Mouse (Mus musculus) spleen, adult 2 months (tissue): Measurements from ENCODE around the gene Ddr1. TPM values are rescaled to one million over a fixed set of nuclear protein-coding genes. Genes with fewer than 3 reads are reported as not detected.
A peak's percentile ranks its signal among the peaks of the same experiment; 100 is the strongest.

Experiments used
- DNase-seq, 2 experiments: peaks; one replicate each; pipeline versions ENCODE4 v3.0.0 to v3.0.0-alpha.2; 2012 to 2021; ENCODE audit warnings: low spot score in 2 of 2, low read depth in 1 of 2
- H3K27ac ChIP-seq: fragments of 200-500 bp; 2 replicates; pipeline ENCODE4 v1.5.1; 2012; ENCODE audit warnings: low read length, inconsistent platforms; ENCODE audit not compliant: insufficient read depth
- H3K27me3 ChIP-seq: fragments of 200-500 bp; 2 replicates; pipeline ENCODE4 v1.6.1; 2012; ENCODE audit warnings: mild to moderate bottlenecking, moderate library complexity, low read length, inconsistent platforms; ENCODE audit not compliant: control insufficient read depth, insufficient read depth
- H3K36me3 ChIP-seq: fragments of 200-500 bp; 2 replicates; pipeline ENCODE4 v1.6.1; 2012; ENCODE audit warnings: mild to moderate bottlenecking, low read length, inconsistent platforms; ENCODE audit not compliant: control insufficient read depth, insufficient read depth
- H3K4me1 ChIP-seq: fragments of 200-500 bp; 2 replicates; pipeline ENCODE4 v1.6.1; 2011; ENCODE audit warnings: inconsistent platforms; ENCODE audit not compliant: control insufficient read depth, insufficient read depth, insufficient read length
- H3K4me3 ChIP-seq: fragments of 200-500 bp; 2 replicates; pipeline ENCODE4 v1.5.1; 2011; ENCODE audit warnings: mild to moderate bottlenecking, inconsistent platforms; ENCODE audit not compliant: insufficient read depth, insufficient read length; ENCODE audit errors: extremely low read depth
- CTCF ChIP-seq: fragments of 200-500 bp; IDR thresholded peaks from 2 replicates; pipeline ENCODE4 v1.5.1; 2011; ENCODE audit warnings: mild to moderate bottlenecking, inconsistent platforms; ENCODE audit not compliant: insufficient read depth, insufficient read length, insufficient replicate concordance; ENCODE audit errors: extremely low read depth
- POLR2A ChIP-seq: fragments of 200-500 bp; IDR thresholded peaks from 2 replicates; pipeline ENCODE4 v1.6.1; 2011; ENCODE audit warnings: low read depth, low read length, inconsistent platforms
- WGBS: fragments of 180-500 bp; shearing (Covaris S2); methylation state at CpG from one replicate; pipeline ENCODE4 v1.1.7; 2018; 5-methylcytosine and 5-hydroxymethylcytosine counted together
- polyA plus RNA-seq: library from polyadenylated mRNA; depleted of rRNA; stranded (reverse); fragments of >200 nt; gene quantifications from 2 replicates; pipeline ENCODE4 v1.2.3, GENCODE M21; 2012

Gene Ddr1
- polyA plus RNA-seq, 1 experiment: 27.0 TPM

DNA sequence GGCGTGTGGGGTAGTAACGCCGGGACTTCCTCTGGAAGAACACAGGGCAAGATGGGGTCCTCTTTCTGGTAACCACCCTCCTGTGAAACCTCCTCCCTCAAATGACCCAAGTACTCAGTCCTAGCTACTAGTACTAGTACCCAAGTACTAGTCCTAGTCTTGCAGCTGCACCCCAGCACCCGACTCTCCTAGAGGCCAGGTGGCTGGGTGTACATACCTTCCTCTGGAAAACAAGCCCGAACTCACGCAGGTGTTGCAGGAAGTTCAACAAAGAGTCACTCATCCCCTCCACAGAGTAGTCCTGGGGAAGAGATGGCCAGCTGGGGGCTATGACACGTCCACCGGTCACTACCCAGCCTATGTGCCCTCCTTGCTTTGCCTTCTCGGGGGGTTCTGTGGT lies 34.7 kb downstream of the Ddr1 start:
- H3K4me1 ChIP-seq: peaks cover 7% of the 10 kb centered on the region; the same call in 1 of the 2 replicates
- no peak for TF ChIP-seq POLR2A
- no peak for TF ChIP-seq CTCF
- 96% methylated on average over 9 of the region's 9 CpGs for WGBS
- no peak overlapping the region for H3K27ac ChIP-seq
- no peak overlapping the region for H3K4me3 ChIP-seq
- no peaks in the 10 kb centered on the region for H3K36me3 ChIP-seq
- no peak for DNase-seq
- no peaks in the 10 kb centered on the region for H3K27me3 ChIP-seq

DNA sequence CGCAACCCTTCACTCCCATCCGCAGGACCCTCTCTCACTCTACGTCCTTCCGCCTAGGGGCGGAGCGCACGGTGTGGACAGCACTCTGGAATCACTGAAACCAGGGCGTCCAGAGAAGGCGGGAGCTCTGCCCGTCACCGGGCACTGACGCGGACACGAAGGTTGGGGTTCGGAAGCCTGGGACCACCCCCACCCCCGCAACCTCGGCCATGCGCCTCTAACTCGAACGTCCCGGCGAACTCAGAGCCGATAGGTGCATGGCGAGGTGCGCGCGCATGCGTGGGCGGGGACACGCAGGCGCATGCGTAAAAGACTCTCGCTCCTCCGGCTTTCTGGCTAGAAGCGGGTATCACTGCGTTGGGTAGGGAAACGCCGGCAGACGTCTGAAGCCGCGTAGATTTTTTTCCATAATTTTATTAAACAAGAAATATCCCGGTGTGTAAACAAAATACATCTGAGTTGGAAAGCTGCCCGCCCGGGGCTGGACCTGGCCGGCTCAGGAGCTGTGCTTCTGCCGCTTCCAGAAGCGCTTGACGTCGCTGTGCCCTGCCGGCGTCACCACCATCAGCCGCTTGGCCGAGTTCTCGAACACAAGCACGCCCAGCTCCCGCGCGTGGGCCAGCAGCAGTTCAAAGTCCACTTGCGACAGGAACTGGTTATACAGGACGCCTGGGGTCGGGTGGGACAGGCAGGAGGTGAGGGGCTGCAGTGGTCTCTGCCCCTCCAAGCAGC lies 36.9 kb downstream of the Ddr1 start, which contains the start of gene Vars2:
Gene Vars2, minus strand, starts transcription at position 259 of the 732 bp plus-strand sequence.
- peak within 1 kb of the TSS; percentile 74 for H3K4me3 ChIP-seq
- DNase-seq: peak; percentile 86 to 94
- H3K27me3 ChIP-seq: no peaks in the 10 kb centered on the region
- WGBS: under 1% methylated on average over 61 of the region's 61 CpGs
- peaks cover 6% of the 10 kb centered on the region for H3K36me3 ChIP-seq
- peak within 1 kb of the TSS; percentile 71 for H3K27ac ChIP-seq
- TF ChIP-seq CTCF: no peak
- peak; percentile 57 for TF ChIP-seq POLR2A
- H3K4me1 ChIP-seq: 0 out of 2 replicates have a peak, but pooled peaks cover 2% of the 10 kb centered on the region

DNA sequence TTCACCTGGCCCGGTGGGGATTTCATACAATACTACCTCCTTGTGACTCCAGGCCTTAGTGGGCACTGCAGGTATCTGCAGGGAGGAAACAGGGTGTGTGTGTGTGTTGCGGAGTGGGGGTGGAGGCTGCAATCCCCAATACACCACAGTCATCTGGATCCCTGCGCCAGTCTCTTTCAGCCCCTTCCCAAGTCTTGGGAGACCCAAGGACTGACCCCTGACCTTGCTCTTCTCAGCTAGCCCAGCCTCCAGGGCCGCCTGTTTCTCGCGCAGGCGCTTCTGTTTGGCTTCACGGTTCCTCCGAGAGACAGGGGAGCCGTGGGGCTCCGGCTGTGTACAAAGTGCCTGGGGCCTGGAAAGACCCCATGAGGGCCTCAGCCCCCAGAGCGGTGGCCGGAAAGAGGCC lies 37.6 kb downstream of the Ddr1 start:
- 3% methylated on average over 13 of the region's 13 CpGs for WGBS
- DNase-seq: no peak

DNA sequence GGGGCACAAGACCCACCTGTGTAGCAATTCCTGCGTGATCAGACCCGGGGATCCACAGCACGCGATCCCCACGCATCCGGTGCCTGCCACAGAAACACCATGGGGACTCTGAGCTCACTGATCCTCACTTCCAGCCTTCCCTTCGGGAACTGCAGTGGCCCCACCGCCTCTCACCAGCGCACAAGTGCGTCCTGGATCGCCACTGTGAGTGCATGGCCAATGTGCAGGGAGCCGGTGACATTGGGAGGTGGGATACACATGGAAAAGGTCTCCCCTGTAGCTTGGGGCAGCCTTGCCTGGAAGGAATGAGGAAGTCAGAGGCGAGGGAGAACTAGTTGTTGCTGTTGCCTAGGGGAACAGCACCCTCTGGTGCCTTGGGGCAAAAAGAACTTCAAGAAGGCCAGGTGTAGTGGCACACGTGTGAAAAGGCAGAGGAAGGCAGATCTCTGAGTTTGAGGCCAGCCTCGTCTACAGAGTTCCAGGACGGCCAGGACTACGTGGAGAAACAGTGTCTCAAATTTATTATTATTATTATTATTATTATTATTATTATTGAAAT lies 38.4 kb downstream of the Ddr1 start:
- peak; percentile 18 to 31 for DNase-seq
- no peak overlapping the region for H3K4me3 ChIP-seq

More for the DNA sequence above, 37.6 kb downstream of the Ddr1 start:
- Histone ChIP-seq H3K4me1 (0 out of 2 replicates have a peak, but pooled peaks cover 2% of the 10 kb centered on the region), H3K27me3 (no peaks in the 10 kb centered on the region), H3K27ac (peak overlapping the region; percentile 51), H3K4me3 (peak overlapping the region; percentile 74), H3K36me3 (peaks cover 6% of the 10 kb centered on the region)
- TF ChIP-seq CTCF: no peak
- no peak for TF ChIP-seq POLR2A

GRCm38 (mm10) chr17:35653086-35653485 lies 51.3 kb downstream of the Ddr1 start:
- 83% methylated on average over 2 of the region's 2 CpGs for WGBS
- no peaks in the 10 kb centered on the region for H3K27me3 ChIP-seq
- TF ChIP-seq POLR2A: no peak
- TF ChIP-seq CTCF: no peak
- no peak for DNase-seq
- no peaks in the 10 kb centered on the region for H3K4me1 ChIP-seq
- no peak overlapping the region for H3K27ac ChIP-seq
- peaks cover 19% of the 10 kb centered on the region for H3K36me3 ChIP-seq
- H3K4me3 ChIP-seq: no peak overlapping the region

More for the DNA sequence above, 38.4 kb downstream of the Ddr1 start:
- TF ChIP-seq CTCF (peak; percentile 27; the same call in 1 of the 2 replicates), POLR2A (no peak)
- H3K27ac ChIP-seq: no peak overlapping the region
- H3K4me1 ChIP-seq: 0 out of 2 replicates have a peak, but pooled peaks cover 2% of the 10 kb centered on the region
- peaks cover 13% of the 10 kb centered on the region for H3K36me3 ChIP-seq
- no peaks in the 10 kb centered on the region for H3K27me3 ChIP-seq
- WGBS: 79% methylated on average over 17 of the region's 17 CpGs

- TF ChIP-seq CTCF (no peak), POLR2A (no peak)
- no peaks in the 10 kb centered on the region for H3K4me1 ChIP-seq
- no peaks in the 10 kb centered on the region for H3K36me3 ChIP-seq
- no peaks in the 10 kb centered on the region for H3K27me3 ChIP-seq
- H3K4me3 ChIP-seq: no peak overlapping the region
- DNase-seq: no peak
- no peak overlapping the region for H3K27ac ChIP-seq
- 78% methylated on average over 2 of the region's 2 CpGs for WGBS
These were observed 55.0 kb downstream of the Ddr1 start for GRCm38 (mm10) chr17:35649429-35649828.
